Mouse (Mus musculus): ENCODE data around the gene Olfr901. TPM values are rescaled to one million over a fixed set of nuclear protein-coding genes. Genes with fewer than 3 reads are reported as not detected.
"Not testable (repeated sequence)": the region's sequence is repeated elsewhere in the genome, so short reads cannot be mapped to it uniquely, and the experiment has no call there.

The Olfr901 gene
- total RNA-seq (2021) (not detected), polyA plus RNA-seq (2012; rRNA removed) (not detected in 2 replicates)
- long read RNA-seq, result 0 reads

DNA sequence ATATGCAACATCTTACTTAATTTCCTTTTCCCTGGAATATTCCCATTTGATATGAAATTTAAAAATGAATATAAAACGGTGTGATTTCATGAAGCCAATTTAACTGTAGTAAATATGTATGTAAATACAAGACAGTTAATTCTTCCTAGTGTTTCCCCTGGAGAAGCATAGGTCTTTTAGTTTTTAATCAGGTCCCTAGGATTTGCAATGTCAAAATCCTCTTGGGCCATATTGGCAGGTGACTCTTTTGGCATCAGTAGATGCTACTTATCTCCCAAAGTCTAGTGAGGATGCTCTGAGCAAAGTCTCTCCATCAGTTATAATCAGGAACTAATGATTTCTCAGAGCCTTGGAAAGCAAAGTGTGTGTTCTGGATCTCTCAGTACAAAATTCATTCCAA is at the start of gene Olfr901:
Olfr901 (plus strand) TSS at position 301 of the 400 bp plus-strand sequence.
- DNase-seq, result no peak
- no peak within 1 kb of the TSS for H3K9ac ChIP-seq (ENCODE audit: low read depth, low read length)
- WGBS, result 66% methylated on average over 1 of the region's 1 CpGs
- H3K79me2 ChIP-seq (replicated peaks; ENCODE audit: control insufficient read depth, insufficient read depth, low read length), result no peaks in the 10 kb centered on the region
- TF ChIP-seq POLR2A (IDR thresholded peaks at IDR 0.05; ENCODE audit: insufficient read depth, low read depth, low read length) (no peak), EP300 (IDR thresholded peaks at IDR 0.05; ENCODE audit: insufficient read depth, low read depth, low read length) (no peak), CTCF (IDR thresholded peaks at IDR 0.05) (no peak)
- no peaks in the 10 kb centered on the region for H3K4me1 ChIP-seq (ENCODE audit: control insufficient read depth, insufficient read depth, low read length)
- H3K27ac ChIP-seq, result no peak within 1 kb of the TSS
- no peaks in the 10 kb centered on the region for H3K27me3 ChIP-seq (ENCODE audit: control insufficient read depth, insufficient read depth, low read length)
- no peaks in the 10 kb centered on the region for H3K36me3 ChIP-seq (ENCODE audit: control insufficient read depth, insufficient read depth, low read length)
- H3K4me3 ChIP-seq, result no peak within 1 kb of the TSS
- intact Hi-C loops (cut with DNase I), result no loop called here

DNA sequence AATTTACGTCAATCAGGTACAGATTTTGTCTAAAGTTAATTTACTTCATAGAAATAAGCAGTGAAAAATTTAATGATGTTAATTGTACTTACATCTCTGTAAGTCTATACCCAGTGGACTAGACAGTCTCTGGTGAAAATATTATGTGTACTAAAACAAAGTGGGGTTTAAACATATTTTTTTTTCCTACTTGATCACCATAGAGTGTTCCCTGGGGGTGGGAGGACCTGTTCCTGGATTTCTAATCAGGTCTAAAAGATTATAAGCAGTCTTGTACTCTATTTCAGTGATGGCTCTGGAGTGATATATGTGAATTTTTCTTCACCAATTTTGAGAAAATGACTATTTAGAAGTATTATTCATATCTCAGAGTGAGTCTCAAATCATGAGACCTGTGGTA is 27.9 kb upstream of the Olfr901 start, which contains the start of gene Olfr147:
Olfr147 (plus strand) TSS at position 301 of the 400 bp plus-strand sequence.
- Histone ChIP-seq H3K4me1 (ENCODE audit: control insufficient read depth, insufficient read depth, low read length) (no peaks in the 10 kb centered on the region), H3K27me3 (ENCODE audit: control insufficient read depth, insufficient read depth, low read length) (no peaks in the 10 kb centered on the region), H3K36me3 (ENCODE audit: control insufficient read depth, insufficient read depth, low read length) (no peaks in the 10 kb centered on the region), H3K79me2 (replicated peaks; ENCODE audit: control insufficient read depth, insufficient read depth, low read length) (no peaks in the 10 kb centered on the region), H3K9ac (ENCODE audit: low read depth, low read length) (no peak within 1 kb of the TSS), H3K4me3 (no peak within 1 kb of the TSS), H3K27ac (no peak within 1 kb of the TSS)
- TF ChIP-seq CTCF (IDR thresholded peaks at IDR 0.05), result no peak
- intact Hi-C loops (cut with DNase I), result no loop called here
- 63% methylated on average over 1 of the region's 1 CpGs for WGBS
- DNase-seq, result no peak

GRCm38 (mm10) chr9:38407502-38407901 is 21.8 kb upstream of the Olfr901 start:
- H3K27ac ChIP-seq; intact Hi-C loops (cut with DNase I); H3K79me2 ChIP-seq (replicated peaks; ENCODE audit: control insufficient read depth, insufficient read depth, low read length); DNase-seq; H3K9ac ChIP-seq (ENCODE audit: low read depth, low read length); H3K4me1 ChIP-seq (ENCODE audit: control insufficient read depth, insufficient read depth, low read length); H3K4me3 ChIP-seq; H3K36me3 ChIP-seq (ENCODE audit: control insufficient read depth, insufficient read depth, low read length); H3K27me3 ChIP-seq (ENCODE audit: control insufficient read depth, insufficient read depth, low read length): not testable (repeated sequence)
- 90% methylated on average over 3 of the region's 3 CpGs for WGBS

- H3K4me1 ChIP-seq (ENCODE audit: control insufficient read depth, insufficient read depth, low read length); H3K4me3 ChIP-seq; H3K27ac ChIP-seq; H3K27me3 ChIP-seq (ENCODE audit: control insufficient read depth, insufficient read depth, low read length); H3K9ac ChIP-seq (ENCODE audit: low read depth, low read length); intact Hi-C loops (cut with DNase I); H3K36me3 ChIP-seq (ENCODE audit: control insufficient read depth, insufficient read depth, low read length); DNase-seq; H3K79me2 ChIP-seq (replicated peaks; ENCODE audit: control insufficient read depth, insufficient read depth, low read length): not testable (repeated sequence)
- 90% methylated on average over 14 of the region's 14 CpGs for WGBS
Observed at GRCm38 (mm10) chr9:38413502-38413901, 15.8 kb upstream of the Olfr901 start.

- no peak for DNase-seq
- H3K36me3 ChIP-seq (ENCODE audit: control insufficient read depth, insufficient read depth, low read length), result no peaks in the 10 kb centered on the region
- H3K79me2 ChIP-seq (replicated peaks; ENCODE audit: control insufficient read depth, insufficient read depth, low read length), result no peaks in the 10 kb centered on the region
- no peak overlapping the region for H3K9ac ChIP-seq (ENCODE audit: low read depth, low read length)
- intact Hi-C loops (cut with DNase I), result no loop called here
- H3K4me3 ChIP-seq, result no peak overlapping the region
- TF ChIP-seq CTCF (IDR thresholded peaks at IDR 0.05) (no peak), POLR2A (IDR thresholded peaks at IDR 0.05; ENCODE audit: insufficient read depth, low read depth, low read length) (no peak), EP300 (IDR thresholded peaks at IDR 0.05; ENCODE audit: insufficient read depth, low read depth, low read length) (no peak)
- H3K27me3 ChIP-seq (ENCODE audit: control insufficient read depth, insufficient read depth, low read length), result no peaks in the 10 kb centered on the region
- H3K4me1 ChIP-seq (ENCODE audit: control insufficient read depth, insufficient read depth, low read length), result no peaks in the 10 kb centered on the region
- no peak overlapping the region for H3K27ac ChIP-seq
Observed at GRCm38 (mm10) chr9:38423801-38424200, 5.5 kb upstream of the Olfr901 start.

GRCm38 (mm10) chr9:38427026-38427425 is 2.2 kb upstream of the Olfr901 start:
- TF ChIP-seq POLR2A (IDR thresholded peaks at IDR 0.05; ENCODE audit: insufficient read depth, low read depth, low read length) (no peak), CTCF (IDR thresholded peaks at IDR 0.05) (no peak), EP300 (IDR thresholded peaks at IDR 0.05; ENCODE audit: insufficient read depth, low read depth, low read length) (no peak)
- Histone ChIP-seq H3K4me3 (no peak overlapping the region), H3K79me2 (replicated peaks; ENCODE audit: control insufficient read depth, insufficient read depth, low read length) (no peaks in the 10 kb centered on the region), H3K4me1 (ENCODE audit: control insufficient read depth, insufficient read depth, low read length) (no peaks in the 10 kb centered on the region), H3K27me3 (ENCODE audit: control insufficient read depth, insufficient read depth, low read length) (no peaks in the 10 kb centered on the region), H3K27ac (no peak overlapping the region), H3K36me3 (ENCODE audit: control insufficient read depth, insufficient read depth, low read length) (no peaks in the 10 kb centered on the region), H3K9ac (ENCODE audit: low read depth, low read length) (no peak overlapping the region)
- no peak for DNase-seq
- intact Hi-C loops (cut with DNase I), result no loop called here
- 25% methylated on average over 1 of the region's 1 CpGs for WGBS

DNA sequence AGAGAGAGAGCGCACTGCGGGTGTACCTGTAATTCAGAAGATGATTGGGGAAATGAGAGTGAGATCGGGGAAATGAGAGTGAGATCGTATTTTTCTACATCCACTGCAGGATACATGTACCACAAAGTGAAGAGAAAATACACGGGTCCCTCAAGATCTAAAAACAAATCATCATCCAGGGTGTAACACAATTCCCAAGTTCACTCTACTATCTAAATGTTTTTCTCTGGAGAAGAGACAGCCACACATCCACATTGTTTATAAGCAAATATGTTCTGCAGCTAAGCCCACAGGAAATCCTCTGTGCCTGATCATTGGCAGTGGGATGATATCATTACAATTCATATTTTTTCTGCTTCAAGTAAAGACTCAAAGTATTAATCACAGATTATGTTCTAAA is 18.1 kb downstream of the Olfr901 start, which contains the start of gene Olfr902:
Olfr902 (plus strand) TSS at position 301 of the 400 bp plus-strand sequence.
- intact Hi-C loops (cut with DNase I), result no loop called here
- H3K9ac ChIP-seq (ENCODE audit: low read depth, low read length), result no peak within 1 kb of the TSS
- no peaks in the 10 kb centered on the region for H3K36me3 ChIP-seq (ENCODE audit: control insufficient read depth, insufficient read depth, low read length)
- no peak for DNase-seq
- H3K4me3 ChIP-seq, result no peak within 1 kb of the TSS
- TF ChIP-seq POLR2A (IDR thresholded peaks at IDR 0.05; ENCODE audit: insufficient read depth, low read depth, low read length), result no peak
- no peak within 1 kb of the TSS for H3K27ac ChIP-seq
- H3K4me1 ChIP-seq (ENCODE audit: control insufficient read depth, insufficient read depth, low read length), result no peaks in the 10 kb centered on the region
- H3K27me3 ChIP-seq (ENCODE audit: control insufficient read depth, insufficient read depth, low read length), result no peaks in the 10 kb centered on the region
- H3K79me2 ChIP-seq (replicated peaks; ENCODE audit: control insufficient read depth, insufficient read depth, low read length), result no peaks in the 10 kb centered on the region
- 79% methylated on average over 5 of the region's 5 CpGs for WGBS
